Mouse (Mus musculus) midbrain, embryonic 10.5 days (tissue): ENCODE results near the gene Cnnm2. TPM values are rescaled to one million over a fixed set of nuclear protein-coding genes. Genes with fewer than 3 reads are reported as not detected.
A peak's percentile ranks its signal among the peaks of the same experiment; 100 is the strongest.
"Not testable (repeated sequence)": the region's sequence is repeated elsewhere in the genome, so short reads cannot be mapped to it uniquely, and the experiment has no call there.

Source experiments
- DNase-seq: peaks from one replicate; pipeline ENCODE4 v3.0.0-alpha.2; 2017; ENCODE audit warnings: low spot score
- H3K27ac ChIP-seq: fragments of 300-500 bp; sonication (generic); replicated peaks from 2 replicates; pipeline ENCODE4 v1.5.1; 2016; ENCODE audit warnings: mild to moderate bottlenecking
- H3K27me3 ChIP-seq: fragments of 300-500 bp; sonication (generic); 2 replicates; pipeline ENCODE4 v1.6.1; 2016; ENCODE audit warnings: low read depth, mild to moderate bottlenecking; ENCODE audit not compliant: poor library complexity, severe bottlenecking
- H3K36me3 ChIP-seq: fragments of 300-500 bp; sonication (generic); 2 replicates; pipeline ENCODE4 v1.6.1; 2016; ENCODE audit warnings: mild to moderate bottlenecking, moderate library complexity
- H3K4me1 ChIP-seq: fragments of 300-500 bp; sonication (generic); 2 replicates; pipeline ENCODE4 v1.6.1; 2016
- H3K4me3 ChIP-seq: fragments of 300-500 bp; sonication (generic); 2 replicates; pipeline ENCODE4 v1.5.1; 2016; ENCODE audit warnings: mild to moderate bottlenecking, moderate library complexity
- H3K9me3 ChIP-seq: fragments of 300-500 bp; sonication (generic); replicated peaks from 2 replicates; pipeline ENCODE4 v1.6.1; 2016; ENCODE audit warnings: mild to moderate bottlenecking
- WGBS: fragments of 180-500 bp; shearing (Covaris S2); methylation state at CpG from one replicate; pipeline ENCODE4 v1.1.7; 2016; 5-methylcytosine and 5-hydroxymethylcytosine counted together
- polyA plus RNA-seq: library from polyadenylated mRNA; unstranded; fragments of >200 nt; fragmentation: Nextera tagmentation; extraction: Ambion mirVana; gene quantifications from 2 replicates; pipeline ENCODE4 v1.2.1, GENCODE M21; 2016

The Cnnm2 gene
- 2.7 TPM in 2 replicates for polyA plus RNA-seq

GRCm38 (mm10) chr19:46761247-46761946, at the start of gene Cnnm2:
Gene Cnnm2 (plus strand): TSS chr19:46761596.
- WGBS: under 1% methylated on average over 59 of the region's 59 CpGs
- Histone ChIP-seq H3K27ac (peak within 1 kb of the TSS; percentile 86), H3K9me3 (no peaks in the 10 kb centered on the region; the same call in 1 of the 2 replicates), H3K36me3 (no peaks in the 10 kb centered on the region), H3K4me3 (peak within 1 kb of the TSS; percentile 81), H3K27me3 (peaks cover 31% of the 10 kb centered on the region), H3K4me1 (peaks cover 44% of the 10 kb centered on the region)
- peak; percentile 100 for DNase-seq

- Histone ChIP-seq H3K36me3 (peaks cover 41% of the 10 kb centered on the region), H3K9me3 (peaks cover 6% of the 10 kb centered on the region; the same call in 1 of the 2 replicates), H3K27me3 (no peaks in the 10 kb centered on the region), H3K4me3 (no peak overlapping the region), H3K27ac (no peak overlapping the region), H3K4me1 (no peaks in the 10 kb centered on the region)
- DNase-seq: no peak
- 93% methylated on average over 8 of the region's 8 CpGs for WGBS
These were observed 47.2 kb upstream of the Cnnm2 start for GRCm38 (mm10) chr19:46714234-46714633.

GRCm38 (mm10) chr19:46715016-46715415, 46.4 kb upstream of the Cnnm2 start:
- Histone ChIP-seq H3K27ac (no peak overlapping the region), H3K4me3 (no peak overlapping the region), H3K9me3 (peaks cover 6% of the 10 kb centered on the region; the same call in 1 of the 2 replicates), H3K36me3 (peaks cover 39% of the 10 kb centered on the region), H3K4me1 (no peaks in the 10 kb centered on the region), H3K27me3 (no peaks in the 10 kb centered on the region)
- no peak for DNase-seq
- 95% methylated on average over 8 of the region's 8 CpGs for WGBS

- peaks cover 51% of the 10 kb centered on the region for H3K36me3 ChIP-seq
- 90% methylated on average over 4 of the region's 4 CpGs for WGBS
- H3K27me3 ChIP-seq: no peaks in the 10 kb centered on the region
- no peak overlapping the region for H3K4me3 ChIP-seq
- H3K27ac ChIP-seq: no peak overlapping the region
- no peaks in the 10 kb centered on the region for H3K4me1 ChIP-seq
- no peak for DNase-seq
- peaks cover 6% of the 10 kb centered on the region; the same call in 1 of the 2 replicates for H3K9me3 ChIP-seq
These were observed 43.2 kb upstream of the Cnnm2 start for GRCm38 (mm10) chr19:46718150-46718549.

GRCm38 (mm10) chr19:46724411-46724810, 37.0 kb upstream of the Cnnm2 start:
- Histone ChIP-seq H3K9me3 (no peaks in the 10 kb centered on the region), H3K36me3 (peaks cover 42% of the 10 kb centered on the region), H3K4me3 (no peak overlapping the region), H3K27ac (no peak overlapping the region), H3K4me1 (peaks cover 21% of the 10 kb centered on the region), H3K27me3 (no peaks in the 10 kb centered on the region)
- DNase-seq: no peak
- WGBS: 70% methylated on average over 11 of the region's 11 CpGs

GRCm38 (mm10) chr19:46726142-46726541, 35.3 kb upstream of the Cnnm2 start:
- Histone ChIP-seq H3K27me3 (no peaks in the 10 kb centered on the region), H3K27ac (no peak overlapping the region), H3K9me3 (no peaks in the 10 kb centered on the region), H3K4me3 (no peak overlapping the region), H3K36me3 (peaks cover 28% of the 10 kb centered on the region), H3K4me1 (peaks cover 21% of the 10 kb centered on the region)
- DNase-seq: no peak
- 97% methylated on average over 8 of the region's 8 CpGs for WGBS

- H3K27ac ChIP-seq: peak overlapping the region; percentile 53; the same call in 1 of the 2 replicates
- H3K4me1 ChIP-seq: peaks cover 21% of the 10 kb centered on the region
- DNase-seq: peak; percentile 46
- WGBS: 58% methylated on average over 8 of the region's 8 CpGs
- H3K36me3 ChIP-seq: peaks cover 21% of the 10 kb centered on the region; the same call in 1 of the 2 replicates
- no peak overlapping the region for H3K4me3 ChIP-seq
- H3K27me3 ChIP-seq: no peaks in the 10 kb centered on the region
- H3K9me3 ChIP-seq: no peaks in the 10 kb centered on the region
These were observed 34.2 kb upstream of the Cnnm2 start for GRCm38 (mm10) chr19:46727140-46727736.

GRCm38 (mm10) chr19:46727945-46728540, 33.4 kb upstream of the Cnnm2 start:
- 87% methylated on average over 11 of the region's 11 CpGs for WGBS
- Histone ChIP-seq H3K27ac (peak overlapping the region; percentile 53; the same call in 1 of the 2 replicates), H3K36me3 (peaks cover 21% of the 10 kb centered on the region; the same call in 1 of the 2 replicates), H3K27me3 (no peaks in the 10 kb centered on the region), H3K4me3 (no peak overlapping the region), H3K4me1 (peaks cover 21% of the 10 kb centered on the region), H3K9me3 (no peaks in the 10 kb centered on the region)
- no peak for DNase-seq

- H3K4me1 ChIP-seq: peaks cover 21% of the 10 kb centered on the region
- 91% methylated on average over 3 of the region's 3 CpGs for WGBS
- H3K9me3 ChIP-seq: no peaks in the 10 kb centered on the region
- no peaks in the 10 kb centered on the region for H3K27me3 ChIP-seq
- H3K36me3 ChIP-seq: peaks cover 25% of the 10 kb centered on the region; the same call in 1 of the 2 replicates
- no peak for DNase-seq
- no peak overlapping the region for H3K4me3 ChIP-seq
- H3K27ac ChIP-seq: no peak overlapping the region
These were observed 32.5 kb upstream of the Cnnm2 start for GRCm38 (mm10) chr19:46728909-46729308.

GRCm38 (mm10) chr19:46731351-46731750, 30.0 kb upstream of the Cnnm2 start:
- WGBS: 91% methylated on average over 10 of the region's 10 CpGs
- Histone ChIP-seq H3K27ac (no peak overlapping the region), H3K4me3 (no peak overlapping the region), H3K36me3 (peaks cover 12% of the 10 kb centered on the region; the same call in 1 of the 2 replicates), H3K27me3 (no peaks in the 10 kb centered on the region), H3K9me3 (no peaks in the 10 kb centered on the region), H3K4me1 (peaks cover 21% of the 10 kb centered on the region)
- no peak for DNase-seq

- DNase-seq, H3K9me3 ChIP-seq, H3K27me3 ChIP-seq, H3K27ac ChIP-seq, H3K4me3 ChIP-seq: not testable (repeated sequence)
- WGBS: 94% methylated on average over 5 of the region's 5 CpGs
- peaks cover 12% of the 10 kb centered on the region for H3K4me1 ChIP-seq
- peaks cover 10% of the 10 kb centered on the region; the same call in 1 of the 2 replicates for H3K36me3 ChIP-seq
These were observed 28.7 kb upstream of the Cnnm2 start for GRCm38 (mm10) chr19:46732673-46733072.

GRCm38 (mm10) chr19:46733626-46734025, 27.8 kb upstream of the Cnnm2 start:
- WGBS: 91% methylated on average over 7 of the region's 7 CpGs
- Histone ChIP-seq H3K4me1 (peaks cover 3% of the 10 kb centered on the region; the same call in 1 of the 2 replicates), H3K36me3 (0 out of 2 replicates have a peak, but pooled peaks cover 11% of the 10 kb centered on the region), H3K27ac (no peak overlapping the region), H3K27me3 (no peaks in the 10 kb centered on the region), H3K4me3 (no peak overlapping the region), H3K9me3 (no peaks in the 10 kb centered on the region)
- no peak for DNase-seq
